Mouse (Mus musculus) heart, adult 8-10 months (tissue): ENCODE measurements around the gene Dcp1b. TPM values are rescaled to one million over a fixed set of nuclear protein-coding genes. Genes with fewer than 3 reads are reported as not detected.

ENCODE experiments used
- DNase-seq: peaks from one replicate; pipeline ENCODE4 v3.0.0; 2022; ENCODE audit warnings: low spot score
- total RNA-seq, 4 experiments: library from RNA; stranded (reverse); gene quantifications; 2 replicates each; pipeline ENCODE4 v1.2.4; 2022

Gene Dcp1b
- total RNA-seq, 4 experiments from 2014 or later, result 2.2 to 3.6 (median 2.3) TPM

GRCm38 (mm10) chr6:119228861-119229603 is 54.0 kb downstream of the Dcp1b start:
- DNase-seq, result no peak

- no peak for DNase-seq
These were observed 58.0 kb downstream of the Dcp1b start for GRCm38 (mm10) chr6:119233066-119233465.

GRCm38 (mm10) chr6:119235441-119235840 is 60.4 kb downstream of the Dcp1b start:
- no peak for DNase-seq

GRCm38 (mm10) chr6:119236241-119236640 is 61.2 kb downstream of the Dcp1b start, which contains the start of gene Cacna2d4:
Gene Cacna2d4 (plus strand): TSS chr6:119236526.
- DNase-seq, result no peak

GRCm38 (mm10) chr6:119237427-119237989 is 62.5 kb downstream of the Dcp1b start:
- DNase-seq, result no peak

- DNase-seq, result no peak
These were observed 64.4 kb downstream of the Dcp1b start for GRCm38 (mm10) chr6:119239341-119240005.

GRCm38 (mm10) chr6:119240256-119240655 is 65.2 kb downstream of the Dcp1b start:
- no peak for DNase-seq

GRCm38 (mm10) chr6:119240871-119241705 is 66.0 kb downstream of the Dcp1b start:
- DNase-seq, result no peak

- DNase-seq, result no peak
These were observed 71.0 kb downstream of the Dcp1b start for GRCm38 (mm10) chr6:119246082-119246481.

- DNase-seq, result no peak
These were observed 73.5 kb downstream of the Dcp1b start for GRCm38 (mm10) chr6:119248578-119248977.

- DNase-seq, result no peak
These were observed 74.7 kb downstream of the Dcp1b start for GRCm38 (mm10) chr6:119249726-119250125.

GRCm38 (mm10) chr6:119251704-119252103 is 76.7 kb downstream of the Dcp1b start:
- DNase-seq, result no peak

Other genes with a start within 250 kb of the Dcp1b start
- 100 to 1,000 TPM; 227 to 263 (median 245) TPM for gene Cacna1c, start 21.2 kb downstream of the Dcp1b start, total RNA-seq
- gene Cacna2d4, start 61.3 kb downstream of the Dcp1b start, total RNA-seq, result not detected
- under 1 TPM; 0.14 to 1.00 (median 0.23) TPM for gene Lrtm2, start 155.5 kb downstream of the Dcp1b start, total RNA-seq
- 10 to 100 TPM; 53.7 to 69.1 (median 61.2) TPM for gene Adipor2, start 242.5 kb downstream of the Dcp1b start, total RNA-seq